Mouse (Mus musculus): ENCODE results near the gene Cmtm8.

The Cmtm8 gene

GRCm38 (mm10) chr9:114821548-114822289, 22.2 kb downstream of the Cmtm8 start:
- DNase-seq (ENCODE audit: low spot score in 2 of 2): no peak

GRCm38 (mm10) chr9:114818918-114819317, 25.0 kb downstream of the Cmtm8 start:
- no peak for DNase-seq (ENCODE audit: low spot score in 2 of 2)

- no peak for DNase-seq (ENCODE audit: low spot score in 2 of 2)
These were observed 26.9 kb downstream of the Cmtm8 start for GRCm38 (mm10) chr9:114817012-114817411.

- DNase-seq (ENCODE audit: low spot score in 2 of 2): no peak
These were observed 27.8 kb downstream of the Cmtm8 start for GRCm38 (mm10) chr9:114816121-114816520.

GRCm38 (mm10) chr9:114815315-114815714, 28.6 kb downstream of the Cmtm8 start:
- DNase-seq (ENCODE audit: low spot score in 2 of 2): no peak

- DNase-seq (ENCODE audit: low spot score in 2 of 2): no peak
These were observed 32.0 kb downstream of the Cmtm8 start for GRCm38 (mm10) chr9:114812001-114812400.

- DNase-seq (ENCODE audit: low spot score in 2 of 2): no peak
These were observed 33.1 kb downstream of the Cmtm8 start for GRCm38 (mm10) chr9:114810837-114811236.

GRCm38 (mm10) chr9:114808671-114809070, 35.3 kb downstream of the Cmtm8 start:
- no peak for DNase-seq (ENCODE audit: low spot score in 2 of 2)

- no peak for DNase-seq (ENCODE audit: low spot score in 2 of 2)
These were observed 36.7 kb downstream of the Cmtm8 start for GRCm38 (mm10) chr9:114807261-114807660.

- DNase-seq (ENCODE audit: low spot score in 2 of 2): peak in 1 of 2 experiments; percentile 47
These were observed 38.7 kb downstream of the Cmtm8 start for GRCm38 (mm10) chr9:114805151-114805671.

GRCm38 (mm10) chr9:114802191-114802590, 41.8 kb downstream of the Cmtm8 start:
- DNase-seq (ENCODE audit: low spot score in 2 of 2): no peak

- no peak for DNase-seq (ENCODE audit: low spot score in 2 of 2)
These were observed 42.7 kb downstream of the Cmtm8 start for GRCm38 (mm10) chr9:114801301-114801700.

- no peak for DNase-seq (ENCODE audit: low spot score in 2 of 2)
These were observed 44.4 kb downstream of the Cmtm8 start for GRCm38 (mm10) chr9:114799498-114800107.

GRCm38 (mm10) chr9:114798845-114799244, 45.1 kb downstream of the Cmtm8 start:
- no peak for DNase-seq (ENCODE audit: low spot score in 2 of 2)

GRCm38 (mm10) chr9:114797329-114798004, 46.5 kb downstream of the Cmtm8 start:
- peak; percentile 75 to 85 for DNase-seq (ENCODE audit: low spot score in 2 of 2)

GRCm38 (mm10) chr9:114796473-114797050, 47.4 kb downstream of the Cmtm8 start:
- DNase-seq (ENCODE audit: low spot score in 2 of 2): no peak

GRCm38 (mm10) chr9:114794491-114794890, 49.5 kb downstream of the Cmtm8 start:
- no peak for DNase-seq (ENCODE audit: low spot score in 2 of 2)

GRCm38 (mm10) chr9:114793764-114794295, 50.1 kb downstream of the Cmtm8 start:
- DNase-seq (ENCODE audit: low spot score in 2 of 2): no peak

GRCm38 (mm10) chr9:114789989-114790388, 54.0 kb downstream of the Cmtm8 start:
- DNase-seq (ENCODE audit: low spot score in 2 of 2): no peak

GRCm38 (mm10) chr9:114789557-114789956, 54.4 kb downstream of the Cmtm8 start:
- DNase-seq (ENCODE audit: low spot score in 2 of 2): no peak

GRCm38 (mm10) chr9:114788697-114789096, 55.3 kb downstream of the Cmtm8 start:
- DNase-seq (ENCODE audit: low spot score in 2 of 2): no peak

GRCm38 (mm10) chr9:114787716-114788115, 56.2 kb downstream of the Cmtm8 start:
- no peak for DNase-seq (ENCODE audit: low spot score in 2 of 2)

Data from frontal cortex, postnatal 10 days (tissue).